Mouse (Mus musculus) urinary bladder, postnatal 36 days (tissue): ENCODE measurements around the gene Gm17482.

Experiments used
- DNase-seq, 2 experiments: peaks; one replicate each; pipeline ENCODE4 v3.0.0; 2022; ENCODE audit warnings: low spot score in 2 of 2, mixed read lengths in 1 of 2

Gene Gm17482

GRCm38 (mm10) chr6:115245500-115246058, 18.4 kb downstream of the Gm17482 start:
- no peak for DNase-seq

GRCm38 (mm10) chr6:115251531-115251985, 24.4 kb downstream of the Gm17482 start:
- peak in 1 of 2 experiments; percentile 50 for DNase-seq

DNA sequence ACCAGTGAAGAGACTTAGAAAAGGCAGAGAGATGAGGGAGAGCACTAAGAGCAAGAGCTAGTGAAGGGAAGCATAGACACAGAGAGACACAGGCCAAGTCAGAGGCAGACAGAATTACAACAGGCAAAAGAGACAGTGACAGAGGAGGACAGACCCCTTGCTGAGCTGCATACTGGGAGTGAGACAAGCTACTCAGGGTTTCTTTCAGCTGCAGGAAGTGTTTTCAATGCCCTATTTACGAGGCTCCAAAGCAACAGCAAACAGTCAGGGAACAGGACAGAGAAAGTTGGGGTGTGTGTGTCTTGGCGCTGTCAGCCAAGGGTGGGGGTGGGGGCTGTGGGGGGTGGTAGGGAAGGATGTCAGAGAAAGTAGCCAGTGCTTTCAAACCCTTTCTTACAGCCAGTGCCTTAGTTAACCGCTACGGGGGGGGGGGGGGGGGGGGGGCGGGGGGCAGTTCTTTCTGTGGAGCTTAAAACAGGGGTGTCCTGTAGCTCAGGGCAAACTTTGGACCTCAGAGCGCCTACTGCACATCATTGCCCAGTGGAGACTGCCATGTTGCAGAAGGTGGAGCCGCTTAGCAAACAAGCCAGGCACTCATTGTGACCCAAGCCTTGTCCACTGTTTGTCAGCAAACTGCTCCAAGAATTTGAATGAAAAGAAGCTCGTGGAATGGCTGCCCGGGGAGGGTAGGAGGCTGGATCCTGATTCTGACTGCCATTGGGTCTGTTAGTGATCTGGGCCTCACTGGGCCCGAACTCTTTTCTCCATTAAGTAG, 25.1 kb downstream of the Gm17482 start, which contains the start of gene Timp4:
Gene Timp4 (minus strand): TSS at position 107 of the 775 bp plus-strand sequence.
- no peak for DNase-seq

DNA sequence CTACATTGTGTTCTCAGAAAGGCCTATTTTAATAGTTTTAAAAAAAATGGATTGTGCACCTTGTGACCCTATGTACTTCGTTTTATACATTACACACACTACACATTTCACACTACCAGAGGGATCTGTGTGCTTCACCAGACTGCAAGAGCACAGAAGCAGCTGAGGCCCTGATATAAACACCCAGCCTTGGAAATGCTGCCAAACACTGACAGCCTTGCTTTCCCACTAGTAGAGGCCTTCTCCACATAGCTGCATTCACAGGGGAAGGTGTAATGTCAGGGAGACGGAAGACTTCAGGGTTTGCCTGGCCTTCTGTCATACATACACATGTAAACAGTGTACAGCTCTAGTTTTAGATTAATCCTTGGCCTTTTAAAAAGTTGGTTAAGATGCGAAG, 28.0 kb downstream of the Gm17482 start:
- no peak for DNase-seq

DNA sequence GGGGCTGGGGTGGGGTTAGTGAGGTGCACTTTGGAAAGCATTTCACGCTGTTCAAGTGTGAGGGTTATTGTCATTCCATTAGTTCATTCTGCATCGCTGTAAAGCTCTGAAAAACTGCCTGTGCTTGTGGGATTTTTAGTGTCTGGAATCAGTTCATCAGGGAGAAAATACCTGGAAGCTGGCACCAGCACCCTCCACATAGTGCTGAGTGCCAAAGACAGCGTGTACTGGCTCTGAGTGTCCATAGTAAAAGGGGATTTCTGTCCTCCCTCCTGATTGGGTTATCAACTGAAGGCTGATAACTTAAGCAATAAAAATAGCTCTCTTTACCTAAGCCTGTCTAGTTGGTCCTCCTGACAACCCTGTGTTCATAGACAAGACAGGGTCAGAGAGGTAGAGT, 33.4 kb downstream of the Gm17482 start:
- DNase-seq, result no peak

- DNase-seq, result no peak
Observed at GRCm38 (mm10) chr6:115266791-115267190, 39.6 kb downstream of the Gm17482 start.

GRCm38 (mm10) chr6:115267916-115268315, 40.8 kb downstream of the Gm17482 start:
- DNase-seq, result peak; percentile 66 to 71

DNA sequence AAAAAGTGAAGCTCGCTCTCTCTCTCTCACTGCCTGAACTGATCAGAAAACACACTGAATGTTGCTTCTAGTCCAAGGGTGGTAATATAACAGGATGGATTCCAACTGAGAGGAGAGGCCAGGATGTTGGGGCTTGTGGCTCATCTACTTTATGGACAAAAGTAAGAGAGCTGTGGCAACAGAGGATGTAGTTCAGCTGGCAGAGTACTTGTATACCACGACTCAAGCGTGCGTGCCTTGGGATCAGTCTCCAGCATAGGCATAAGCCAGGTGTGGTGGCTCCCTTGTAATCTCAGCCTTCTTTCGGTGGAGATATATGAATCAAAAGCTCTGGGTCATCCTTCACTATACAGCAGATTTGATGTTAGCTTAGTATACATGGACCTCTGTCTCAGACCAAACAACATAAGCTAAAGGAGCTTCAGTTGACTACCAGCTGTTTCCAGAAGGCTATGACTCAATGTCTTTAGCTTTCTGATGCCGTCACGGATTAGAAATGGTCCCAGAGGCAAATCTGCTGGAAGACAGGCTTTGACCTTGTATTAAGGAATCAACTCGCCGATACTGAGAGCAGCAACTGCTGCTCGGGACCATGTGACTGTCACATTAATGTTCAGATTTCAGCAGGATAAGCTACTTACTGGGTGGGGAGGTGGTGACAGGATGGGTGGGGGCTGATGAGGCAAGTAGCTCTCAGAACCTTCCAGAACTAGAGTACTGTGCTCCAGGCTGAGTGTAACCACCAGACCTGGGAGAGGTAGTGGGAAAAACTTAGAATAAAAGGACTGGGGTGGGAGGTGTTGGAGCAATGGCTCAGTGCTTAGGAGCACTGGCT, 41.6 kb downstream of the Gm17482 start:
- DNase-seq, result no peak

DNA sequence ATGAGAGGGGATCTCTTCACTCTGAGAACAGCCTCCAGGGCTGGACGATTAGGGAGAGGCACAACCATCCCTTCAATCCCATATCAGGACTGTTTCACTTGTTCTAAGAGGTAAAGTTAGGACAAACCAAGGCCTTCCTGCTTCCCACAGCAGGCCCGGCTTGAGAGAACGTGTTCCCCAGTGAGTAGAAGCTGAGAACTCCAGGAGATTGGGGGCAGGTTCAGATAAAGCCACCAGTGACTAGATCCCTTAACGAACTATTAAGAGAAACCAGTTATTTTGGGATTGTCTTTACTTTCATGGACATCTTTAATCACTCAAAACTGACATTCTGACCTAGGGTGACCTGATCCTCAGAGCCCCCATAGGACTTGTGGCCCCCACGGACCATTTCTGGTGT, 42.4 kb downstream of the Gm17482 start:
- no peak for DNase-seq

- no peak for DNase-seq
Observed at GRCm38 (mm10) chr6:115270085-115270484, 42.9 kb downstream of the Gm17482 start.

DNA sequence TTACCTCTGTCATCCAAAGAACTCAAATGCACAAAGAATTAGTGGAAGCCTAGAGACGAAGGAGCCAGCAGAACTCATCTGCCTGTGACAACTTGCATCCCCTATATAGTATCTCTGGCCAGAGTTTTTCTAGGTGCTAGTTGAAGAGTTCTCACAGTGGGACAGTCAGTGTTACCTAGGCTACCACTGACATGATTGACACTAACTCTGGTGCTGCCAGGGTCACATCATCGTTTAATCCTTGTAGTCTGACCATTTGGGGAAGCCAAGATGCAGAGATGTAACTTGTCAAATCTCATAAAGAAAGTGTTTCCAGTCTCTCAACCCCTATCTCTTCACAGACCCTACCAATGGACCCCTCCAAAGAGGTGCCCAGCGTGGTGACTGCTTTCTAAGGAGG, 44.2 kb downstream of the Gm17482 start:
- DNase-seq, result no peak

GRCm38 (mm10) chr6:115271866-115272271, 44.7 kb downstream of the Gm17482 start:
- DNase-seq, result peak in 1 of 2 experiments; percentile 70

GRCm38 (mm10) chr6:115273346-115273745, 46.2 kb downstream of the Gm17482 start:
- no peak for DNase-seq

DNA sequence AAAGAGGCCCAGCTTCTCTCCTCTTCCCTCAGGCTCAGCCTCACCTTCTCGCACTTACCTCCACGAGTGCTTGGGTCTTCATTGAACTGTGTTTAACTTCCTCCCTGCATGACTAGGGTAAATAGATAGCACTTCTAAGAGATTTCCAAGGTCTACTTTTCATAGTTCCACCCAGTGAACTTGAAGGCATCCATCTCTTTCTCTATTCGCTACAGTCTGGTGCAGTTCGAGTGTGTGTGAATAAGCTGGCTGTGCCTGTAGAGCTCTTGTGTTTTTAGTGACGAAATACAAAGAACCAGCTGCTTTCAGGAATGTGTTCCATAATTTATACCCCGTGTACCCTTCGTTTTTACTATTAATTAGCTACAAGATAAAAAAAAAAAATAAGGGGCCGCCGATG, 47.6 kb downstream of the Gm17482 start:
- no peak for DNase-seq

DNA sequence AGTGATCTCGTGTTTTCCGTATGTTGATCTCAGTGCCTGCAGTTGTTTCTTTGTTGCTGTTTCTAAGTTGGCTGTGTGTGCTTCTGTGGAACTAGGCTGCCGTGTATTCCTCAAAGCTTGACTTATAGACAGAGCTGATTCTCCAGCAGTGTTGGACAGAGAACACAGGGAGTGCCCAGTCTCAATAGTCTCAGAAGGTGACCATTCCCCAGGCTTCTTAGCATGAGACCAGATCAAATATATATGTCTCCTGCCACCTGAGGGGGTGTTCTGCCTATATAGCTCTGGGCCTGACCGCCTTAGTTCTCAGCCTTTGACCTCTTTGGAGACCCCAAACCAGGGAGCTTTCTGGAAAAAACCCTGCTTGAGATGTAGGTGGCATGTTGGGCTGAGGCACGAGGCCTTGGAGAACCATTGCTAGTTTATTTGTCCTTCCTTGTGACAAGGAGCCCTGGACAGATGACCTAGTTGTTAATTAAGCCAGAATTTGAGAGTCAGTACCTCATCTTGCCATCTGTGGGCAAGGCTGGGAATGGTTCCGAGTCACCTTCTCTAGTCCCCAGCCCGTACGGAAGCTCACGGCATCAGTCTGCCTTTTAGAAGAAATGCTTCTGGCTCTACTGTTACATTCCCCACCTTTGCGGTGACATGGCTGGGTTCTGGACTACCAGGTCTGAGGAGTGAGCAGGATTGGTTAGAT, 48.1 kb downstream of the Gm17482 start:
- DNase-seq, result no peak

DNA sequence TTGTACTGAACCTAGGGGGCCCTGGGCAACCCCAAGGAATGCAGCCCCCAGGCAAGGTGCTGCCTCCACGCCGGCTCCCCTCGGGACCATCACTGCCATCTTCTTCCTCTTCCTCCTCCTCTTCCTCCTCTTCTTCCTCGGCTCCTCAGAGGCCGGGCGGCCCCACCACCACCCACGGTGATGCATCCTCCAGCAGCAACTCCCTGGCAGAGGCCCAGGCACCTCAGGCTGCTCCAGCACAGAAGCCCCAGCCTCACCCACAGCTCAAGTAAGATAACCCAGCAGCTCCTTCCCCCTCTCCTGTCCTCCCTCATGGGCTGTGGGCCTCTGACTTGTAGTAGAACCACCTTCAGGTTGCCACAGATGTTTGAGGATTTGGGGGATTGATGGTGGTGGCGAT, 50.9 kb downstream of the Gm17482 start:
- DNase-seq, result no peak

DNA sequence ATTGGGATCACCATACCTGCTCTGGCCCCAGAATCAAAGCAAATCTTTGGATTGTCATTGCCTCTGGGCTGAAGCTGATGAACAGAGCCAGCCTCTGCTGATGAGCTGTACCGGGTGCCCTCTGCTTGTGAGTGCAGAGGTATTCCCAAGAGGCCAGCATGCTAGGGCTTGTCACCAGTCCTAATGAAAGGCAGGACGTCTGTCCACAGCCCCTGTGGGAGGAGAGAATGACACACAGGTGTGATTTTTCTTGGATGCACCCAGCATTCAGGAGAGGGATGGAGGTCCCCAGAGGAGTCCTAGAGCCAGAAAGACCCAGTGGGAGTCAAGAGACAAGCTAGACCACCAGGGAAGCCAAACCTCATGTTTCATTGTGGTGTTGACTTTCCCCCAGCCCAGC, 52.5 kb downstream of the Gm17482 start:
- DNase-seq, result no peak

DNA sequence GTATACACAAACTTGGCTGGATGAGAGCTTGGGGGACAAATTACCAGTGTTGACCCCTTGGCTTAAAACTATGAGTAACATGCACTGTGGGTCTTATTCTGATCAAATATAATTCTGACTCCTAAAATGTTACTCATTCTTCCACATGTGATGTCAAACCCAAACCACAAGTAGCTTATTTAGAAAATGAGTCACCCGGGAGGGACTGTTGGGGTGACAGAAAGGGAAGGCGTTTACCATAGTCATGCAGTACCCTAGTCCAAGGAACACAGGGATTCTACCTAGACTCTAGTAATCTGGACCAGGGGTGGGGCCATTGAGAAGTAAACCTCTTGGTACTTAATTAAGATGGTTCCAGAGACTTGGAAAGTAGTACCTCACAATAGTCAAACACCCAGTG, 57.0 kb downstream of the Gm17482 start:
- DNase-seq, result no peak

GRCm38 (mm10) chr6:115286441-115286840, 59.3 kb downstream of the Gm17482 start:
- DNase-seq, result no peak

DNA sequence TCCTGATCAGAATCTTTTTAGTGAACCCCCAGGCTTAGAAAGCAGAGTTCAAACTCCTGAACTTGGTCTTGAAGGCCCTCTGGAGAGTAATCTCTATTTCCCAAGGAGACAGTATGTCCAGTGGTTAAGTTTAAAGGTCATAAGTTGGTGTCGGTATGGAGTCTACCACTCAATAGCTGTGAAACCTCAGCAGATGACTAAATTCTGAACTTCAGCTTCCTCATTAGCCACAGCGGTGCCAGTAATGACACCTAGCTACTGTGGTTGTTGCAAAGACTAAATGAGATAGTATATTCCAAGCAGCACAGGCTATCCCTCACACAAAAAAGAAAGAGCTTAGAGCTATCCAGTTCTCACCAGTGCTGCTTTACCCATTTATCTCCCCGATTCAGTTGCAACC, 61.1 kb downstream of the Gm17482 start:
- no peak for DNase-seq

DNA sequence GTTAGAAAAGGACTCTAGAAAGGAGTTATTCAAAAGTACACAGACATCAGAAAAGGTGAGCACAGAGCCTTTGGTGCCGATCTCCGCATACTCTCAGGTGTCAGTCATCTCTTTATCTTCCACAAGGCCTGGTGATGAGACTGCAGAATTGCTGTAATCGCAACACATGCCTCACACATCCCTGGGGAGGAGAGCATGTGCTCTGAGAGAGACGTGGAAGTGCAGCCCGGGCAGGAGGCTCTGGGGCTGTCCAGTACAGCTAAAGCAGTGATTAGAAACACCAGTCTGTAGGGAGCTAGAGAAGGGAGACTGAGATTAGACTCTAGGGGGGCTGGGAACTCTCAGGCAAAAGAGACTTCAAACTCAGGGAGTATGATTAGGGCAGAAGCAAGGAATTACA, 63.4 kb downstream of the Gm17482 start:
- DNase-seq, result no peak

DNA sequence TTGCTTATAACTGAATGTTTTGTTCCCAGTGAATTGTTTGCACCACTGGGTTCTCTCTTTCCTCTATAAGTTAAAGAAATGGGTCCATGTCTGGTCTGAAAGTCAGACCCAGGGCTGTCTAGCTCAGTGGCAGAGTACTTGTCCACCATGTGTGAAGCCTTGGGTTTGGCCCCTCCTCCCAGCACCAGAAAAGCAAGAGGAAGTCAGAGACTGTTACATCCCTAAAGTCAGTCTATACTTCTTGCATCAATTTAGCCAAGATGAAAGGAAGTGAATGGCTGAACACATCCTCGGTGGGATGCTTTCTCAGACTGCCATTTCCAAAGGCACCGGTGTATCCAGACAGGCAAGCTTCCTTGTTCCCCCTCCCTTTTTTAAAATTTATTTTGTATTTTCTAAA, 63.9 kb downstream of the Gm17482 start:
- no peak for DNase-seq
